Comparison of ENCODE assay signal across 11 mouse cellular contexts in genomic region chr5:46791051-46791450, GRCm38 (mm10).
DNase-seq lines count a peak whose midpoint lies in the region; ATAC-seq lines count a peak whose summit lies in the region.
"Had no signal": no experiment of that assay in that cellular context is flagged by ENCODE, and none has a peak within 500 bp of the region (broad histone marks: within the 10 kb centered on the region; RNA-seq: fewer than 3 reads in every experiment).

No protein-coding gene starts in this region.

- H3K9ac ChIP-seq in heart, embryonic 15.5 days, result no peak overlapping the region
- no peak overlapping the region for H3K9ac ChIP-seq in lung, embryonic 15.5 days
- H3K9ac ChIP-seq in forebrain, embryonic 15.5 days (replicated peaks), result no peak overlapping the region
- H3K9ac ChIP-seq: liver, embryonic 14.5 days had no signal

- no peak for DNase-seq in heart, adult 11 months
- no peak for DNase-seq in lung, postnatal 14 days
- DNase-seq in mesoderm, embryonic 11.5 days (ENCODE audit: low read depth, low spot score), result peak; percentile 51
- no peak for DNase-seq in thymus, adult 18-20 months
- DNase-seq in left cerebral cortex, postnatal 10 days (ENCODE audit: extremely low spot score in 1 of 2, low spot score in 2 of 2), result no peak
- DNase-seq: gastrocnemius, postnatal 10 days had no signal

- H3K27ac ChIP-seq in heart, embryonic 15.5 days, result peak overlapping the region; percentile 61
- H3K27ac ChIP-seq in lung, embryonic 15.5 days, result peak overlapping the region; percentile 77
- peak overlapping the region; percentile 53 for H3K27ac ChIP-seq in forebrain, embryonic 15.5 days (replicated peaks)
- H3K27ac ChIP-seq: liver, embryonic 14.5 days had no signal

- 0 out of 2 replicates have a peak, but pooled peaks have one; percentile 47 for ATAC-seq in heart, embryonic 15.5 days (replicated peaks; ENCODE audit: insufficient number of reproducible peaks, insufficient read depth, low FRiP score, low read depth)
- ATAC-seq in lung, embryonic 15.5 days (ENCODE audit: borderline replicate concordance, extremely low read depth, low FRiP score, low TSS enrichment), result peak; percentile 74; the same call in 1 of the 2 replicates
- ATAC-seq in forebrain, embryonic 15.5 days (replicated peaks), result peak; percentile 88

- 34% methylated on average over 3 of the region's 3 CpGs for WGBS in heart, embryonic 15.5 days
- 22% methylated on average over 3 of the region's 3 CpGs for WGBS in lung, embryonic 15.5 days
- WGBS in forebrain, embryonic 15.5 days, result 16% methylated on average over 3 of the region's 3 CpGs

- peaks cover 13% of the 10 kb centered on the region for H3K4me1 ChIP-seq in heart, embryonic 15.5 days (replicated peaks)
- H3K4me1 ChIP-seq in lung, embryonic 15.5 days, result 0 out of 2 replicates have a peak, but pooled peaks cover 6% of the 10 kb centered on the region
- H3K4me1 ChIP-seq in forebrain, embryonic 15.5 days, result peaks cover 6% of the 10 kb centered on the region

- no peak overlapping the region for H3K4me3 ChIP-seq in heart, embryonic 15.5 days
- no peak overlapping the region for H3K4me3 ChIP-seq in lung, embryonic 15.5 days
- no peak overlapping the region for H3K4me3 ChIP-seq in forebrain, embryonic 15.5 days
- H3K4me3 ChIP-seq: myocyte had no signal

- no peak overlapping the region for H3K4me2 ChIP-seq in heart, embryonic 15.5 days
- no peak overlapping the region for H3K4me2 ChIP-seq in lung, embryonic 15.5 days
- H3K4me2 ChIP-seq in forebrain, embryonic 15.5 days (replicated peaks), result no peak overlapping the region

- intact Hi-C loops in left cerebral cortex, postnatal 10 days (cut with DNase I), result no loop called here

- H3K36me3 ChIP-seq in heart, embryonic 15.5 days, result no peaks in the 10 kb centered on the region
- no peaks in the 10 kb centered on the region for H3K36me3 ChIP-seq in lung, embryonic 15.5 days
- H3K36me3 ChIP-seq in forebrain, embryonic 15.5 days, result no peaks in the 10 kb centered on the region

- no peaks in the 10 kb centered on the region for H3K9me3 ChIP-seq in heart, embryonic 15.5 days (replicated peaks)
- H3K9me3 ChIP-seq in lung, embryonic 15.5 days, result no peaks in the 10 kb centered on the region
- no peaks in the 10 kb centered on the region for H3K9me3 ChIP-seq in forebrain, embryonic 15.5 days

- no peaks in the 10 kb centered on the region for H3K27me3 ChIP-seq in heart, embryonic 15.5 days
- H3K27me3 ChIP-seq in lung, embryonic 15.5 days, result no peaks in the 10 kb centered on the region
- no peaks in the 10 kb centered on the region for H3K27me3 ChIP-seq in forebrain, embryonic 15.5 days
